ENCODE assay signal across 8 mouse cellular contexts in the genomic region with DNA sequence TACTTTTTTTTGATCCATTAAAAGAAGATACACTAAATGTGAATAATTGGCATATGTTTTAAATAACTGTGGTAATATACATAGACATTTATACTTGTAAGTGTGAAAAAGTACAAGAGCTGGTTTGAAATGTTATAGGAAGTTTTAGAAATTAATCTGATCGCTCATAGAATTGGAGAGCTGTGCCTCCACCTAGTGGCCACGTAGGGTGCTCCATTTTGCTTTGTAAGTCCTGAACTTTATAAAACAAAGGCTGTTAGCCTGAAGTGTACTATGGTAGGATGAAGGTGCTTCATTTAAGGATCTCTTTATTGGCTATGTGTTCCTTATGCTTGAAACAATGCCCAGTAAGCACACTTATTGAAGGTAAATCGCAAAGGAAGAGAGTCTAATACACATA.
DNase-seq lines count a peak whose midpoint lies in the region; ATAC-seq lines count a peak whose summit lies in the region.

No protein-coding gene starts in this region.

- peak; percentile 85 for ATAC-seq in common myeloid progenitor, adult 5-6 weeks (replicated peaks; ENCODE audit: low read depth, poor library complexity, severe bottlenecking)

- peak; percentile 68 for DNase-seq in gastrocnemius, adult 18-20 months (ENCODE audit: low spot score)
- no peak for DNase-seq in gastrocnemius, postnatal 25 days
- DNase-seq in 3T3-L1 (ENCODE audit: low read depth, low spot score), result peak; percentile 82
- peak; percentile 45 to 55 for DNase-seq in adrenal gland, adult 18-20 months (ENCODE audit: low spot score in 2 of 2)
- DNase-seq in heart, postnatal 4 days, result peak; percentile 72
- peak; percentile 41 to 46 for DNase-seq in left cerebral cortex, postnatal 36 days (ENCODE audit: low spot score in 2 of 2)
- peak; percentile 17 for DNase-seq in retina, postnatal 7 days (ENCODE audit: low read depth, low spot score)

- intact Hi-C loops in left cerebral cortex, postnatal 36 days (cut with DNase I), result loop anchor here (2.0 to 5.0 kb wide), 2 partner anchors 240 to 456 kb away; no protein-coding TSS in a partner anchor
